Mouse (Mus musculus) CH12.LX (cell line): ENCODE data around the gene Ripk4. TPM values are rescaled to one million over a fixed set of nuclear protein-coding genes. Genes with fewer than 3 reads are reported as not detected.

Experiments used
- DNase-seq: peaks from one replicate; pipeline ENCODE4 v3.0.0-alpha.2; 2013; ENCODE audit errors: extremely low read depth
- H3K27ac ChIP-seq: 2 replicates; pipeline ENCODE4 v1.5.1; 2012; ENCODE audit warnings: low read depth, mild to moderate bottlenecking, control low read depth, moderate library complexity; ENCODE audit not compliant: insufficient read depth
- H3K27me3 ChIP-seq: replicated peaks from 2 replicates; pipeline ENCODE3; 2012; ENCODE audit warnings: inconsistent platforms
- H3K36me3 ChIP-seq, 2 experiments: replicated peaks in 1 of 2; 2 replicates each; pipeline versions ENCODE3 to v1.6.1; 2012; ENCODE audit warnings: inconsistent platforms in 1 of 2, low read length in 1 of 2, mild to moderate bottlenecking in 1 of 2, mixed read lengths in 1 of 2, moderate library complexity in 1 of 2; ENCODE audit not compliant: control insufficient read depth in 1 of 2, insufficient read depth in 1 of 2
- H3K4me1 ChIP-seq, 2 experiments: 2 replicates each; pipeline ENCODE4 v1.6.1; 2012; ENCODE audit warnings: inconsistent platforms in 1 of 2, moderate library complexity in 1 of 2; ENCODE audit not compliant: insufficient read depth in 2 of 2, control insufficient read depth in 1 of 2
- H3K4me2 ChIP-seq: 2 replicates; pipeline ENCODE4 v1.6.1; 2012; ENCODE audit warnings: low read depth, mild to moderate bottlenecking, control low read depth; ENCODE audit not compliant: poor library complexity, insufficient read depth, severe bottlenecking
- H3K4me3 ChIP-seq, 3 experiments: fragments of 150-350 bp in 1 of 3; sonication (generic) in 1 of 3; replicated peaks in 1 of 3; 2 replicates each; pipeline versions ENCODE3 to v1.5.1; 2011 to 2012; ENCODE audit warnings: low read depth in 2 of 3, low read length in 2 of 3, mild to moderate bottlenecking in 2 of 3, moderate library complexity in 2 of 3, control low read depth in 1 of 3, improper control_type of control experiment in 1 of 3, inconsistent platforms in 1 of 3, mixed read lengths in 1 of 3; ENCODE audit not compliant: poor library complexity in 1 of 3
- H3K79me2 ChIP-seq: replicated peaks from 2 replicates; pipeline ENCODE4 v1.6.1; 2012; ENCODE audit warnings: mild to moderate bottlenecking, moderate library complexity; ENCODE audit not compliant: control insufficient read depth, poor library complexity, insufficient read depth, severe bottlenecking; ENCODE audit errors: extremely low read depth
- H3K9ac ChIP-seq: 2 replicates; pipeline ENCODE4 v1.6.1; 2012; ENCODE audit warnings: low read depth, mild to moderate bottlenecking, control low read depth, moderate library complexity; ENCODE audit not compliant: insufficient read depth
- H3K9me3 ChIP-seq: replicated peaks from 2 replicates; pipeline ENCODE3; 2012; ENCODE audit warnings: low read length, inconsistent platforms, mixed read lengths
- BHLHE40 ChIP-seq: IDR thresholded peaks from 2 replicates; pipeline ENCODE4 v1.6.1; 2011; ENCODE audit warnings: mild to moderate bottlenecking, low read depth, low read length, improper control_type of control experiment
- CHD1 ChIP-seq: IDR thresholded peaks from 2 replicates; pipeline ENCODE4 v1.6.1; 2012; ENCODE audit warnings: low read depth, low read length, improper control_type of control experiment, inconsistent platforms
- CTCF ChIP-seq, 2 experiments: IDR thresholded peaks in 1 of 2; conservative IDR thresholded peaks in 1 of 2; 2 replicates each; pipeline ENCODE4 v1.5.1; 2011 to 2012; ENCODE audit warnings: low read depth in 2 of 2, low read length in 2 of 2, improper control_type of control experiment in 1 of 2, inconsistent platforms in 1 of 2, mild to moderate bottlenecking in 1 of 2, moderate library complexity in 1 of 2
- HCFC1 ChIP-seq: IDR thresholded peaks from 2 replicates; pipeline ENCODE4 v1.6.1; 2012; ENCODE audit warnings: low read depth, mild to moderate bottlenecking, inconsistent platforms, low read length, improper control_type of control experiment
- JUND ChIP-seq: conservative IDR thresholded peaks from 2 replicates; pipeline ENCODE4 v1.6.1; 2011; ENCODE audit warnings: low read depth, low read length, improper control_type of control experiment
- MAX ChIP-seq: IDR thresholded peaks from 2 replicates; pipeline ENCODE4 v1.6.1; 2011; ENCODE audit warnings: low read length, improper control_type of control experiment
- MAZ ChIP-seq: IDR thresholded peaks from 2 replicates; pipeline ENCODE4 v1.6.1; 2012; ENCODE audit warnings: low read depth, mild to moderate bottlenecking, inconsistent platforms, low read length, improper control_type of control experiment, moderate library complexity
- MXI1 ChIP-seq: IDR thresholded peaks from 2 replicates; pipeline ENCODE4 v1.6.1; 2011; ENCODE audit warnings: mild to moderate bottlenecking, low read depth, low read length, improper control_type of control experiment
- PAX5 ChIP-seq: IDR thresholded peaks from 2 replicates; pipeline ENCODE4 v1.6.1; 2012; ENCODE audit warnings: low read length, inconsistent platforms, mixed read lengths
- POLR2A ChIP-seq: IDR thresholded peaks from 2 replicates; pipeline ENCODE4 v1.6.1; 2011; ENCODE audit warnings: low read depth, mild to moderate bottlenecking, improper control_type of control experiment, low read length
- RAD21 ChIP-seq: IDR thresholded peaks from 2 replicates; pipeline ENCODE4 v1.6.1; 2011; ENCODE audit warnings: low read depth, mild to moderate bottlenecking, low read length, improper control_type of control experiment, moderate library complexity
- RCOR1 ChIP-seq: conservative IDR thresholded peaks from 2 replicates; pipeline ENCODE4 v1.6.1; 2012; ENCODE audit warnings: low read depth, mild to moderate bottlenecking, inconsistent platforms, low read length, improper control_type of control experiment
- SIN3A ChIP-seq: IDR thresholded peaks from 2 replicates; pipeline ENCODE4 v1.6.1; 2012; ENCODE audit warnings: low read length, improper control_type of control experiment, inconsistent platforms
- SMC3 ChIP-seq: IDR thresholded peaks from 2 replicates; pipeline ENCODE4 v1.6.1; 2011; ENCODE audit warnings: low read depth, low read length, improper control_type of control experiment
- TCF12 ChIP-seq: IDR thresholded peaks from 2 replicates; pipeline ENCODE4 v1.6.1; 2014; ENCODE audit warnings: low read depth, mild to moderate bottlenecking, inconsistent platforms, low read length, improper control_type of control experiment
- USF1 ChIP-seq: IDR thresholded peaks from 2 replicates; pipeline ENCODE4 v1.6.1; 2014; ENCODE audit warnings: low read depth, mild to moderate bottlenecking, inconsistent platforms, low read length, improper control_type of control experiment
- USF2 ChIP-seq: conservative IDR thresholded peaks from 2 replicates; pipeline ENCODE4 v1.6.1; 2011; ENCODE audit warnings: low read depth, low read length, improper control_type of control experiment
- ZNF384 ChIP-seq: IDR thresholded peaks from 2 replicates; pipeline ENCODE4 v1.6.1; 2012; ENCODE audit warnings: low read depth, low read length, improper control_type of control experiment, inconsistent platforms
- dilution Hi-C: fragments of 300-500 bp; cut with MboI; formaldehyde crosslinking; loops from 2 replicates; pipeline ENCODE4 v1.14.3; 2020; ENCODE audit warnings: low sequenced_read_pairs; ENCODE audit not compliant: extremely low pct_unique_long_range_greater_than_20kb, extremely low pct_ligation_motif_present
- in situ Hi-C: fragments of 300-500 bp; cut with MboI; formaldehyde crosslinking; loops from 3 replicates; pipeline ENCODE4 v1.14.3; 2019; ENCODE audit warnings: low sequenced_read_pairs, low pct_ligation_motif_present, low pct_unique_long_range_greater_than_20kb, mixed read lengths
- polyA plus RNA-seq: library from polyadenylated mRNA; unstranded; fragments of >175 nt; gene quantifications from 2 replicates; pipeline ENCODE4 v1.2.1, GENCODE M21; 2012; ENCODE audit warnings: low read depth; ENCODE audit not compliant: insufficient read length
- total RNA-seq, 2 experiments: library from RNA; depleted of rRNA; stranded (reverse); fragments of 300-350 nt in 1 of 2; fragments of >200 nt in 1 of 2; gene quantifications; 2 replicates each; pipeline ENCODE4 v1.2.3; 2012 to 2014

Ripk4 gene
- 0.04 TPM in 1 of 2 replicates, not detected in the other for total RNA-seq (2012; rRNA removed)
- 0.05 and 0.09 TPM in 2 replicates for total RNA-seq (2014; rRNA removed)
- not detected in 2 replicates for polyA plus RNA-seq

GRCm38 (mm10) chr16:97763061-97763989 lies at the start of gene Ripk4:
TSS of gene Ripk4 (minus strand) at chr16:97763787.
- in situ Hi-C loops = no loop called here
- Histone ChIP-seq H3K27ac (no peak within 1 kb of the TSS), H3K9ac (no peak within 1 kb of the TSS), H3K27me3 (no peaks in the 10 kb centered on the region), H3K9me3 (no peaks in the 10 kb centered on the region), H3K4me3 (no peak within 1 kb of the TSS), H3K79me2 (no peaks in the 10 kb centered on the region), H3K36me3 (no peaks in the 10 kb centered on the region), H3K4me2 (no peak within 1 kb of the TSS), H3K4me1 (no peaks in the 10 kb centered on the region)
- dilution Hi-C loops = no loop called here
- TF ChIP-seq PAX5 (no peak), MXI1 (no peak), CTCF (conservative IDR thresholded peaks at IDR 0.05 in 1 of 2, IDR thresholded peaks at IDR 0.05 in 1 of 2; ENCODE audit: low read depth in 2 of 2, low read length in 2 of 2) (no peak), SIN3A (no peak), JUND (no peak), SMC3 (no peak), ZNF384 (no peak), POLR2A (no peak), MAZ (no peak), RCOR1 (no peak), RAD21 (no peak), BHLHE40 (no peak), MAX (no peak), USF2 (no peak), TCF12 (no peak)
- DNase-seq = no peak

- in situ Hi-C loops = loop anchor here (5.0 kb wide), 2 partner anchors 33 to 73 kb away; no protein-coding TSS in a partner anchor
- DNase-seq = no peak
- no peak for TF ChIP-seq USF1
- no peak for TF ChIP-seq JUND
- no peak for TF ChIP-seq CHD1
- no peak for TF ChIP-seq SIN3A
- no peak for TF ChIP-seq CTCF (conservative IDR thresholded peaks at IDR 0.05 in 1 of 2, IDR thresholded peaks at IDR 0.05 in 1 of 2; ENCODE audit: low read depth in 2 of 2, low read length in 2 of 2)
- no peak for TF ChIP-seq HCFC1
- no peaks in the 10 kb centered on the region for H3K79me2 ChIP-seq
- H3K27me3 ChIP-seq = no peaks in the 10 kb centered on the region
- peaks cover 78 to 99% of the 10 kb centered on the region in 2 experiments for H3K36me3 ChIP-seq
- no peak overlapping the region for H3K27ac ChIP-seq
- dilution Hi-C loops = no loop called here
- no peak overlapping the region for H3K9ac ChIP-seq
- H3K4me1 ChIP-seq = peaks cover 0 to 7% of the 10 kb centered on the region in 2 experiments; a peak in 3 of 4 replicates
- H3K4me2 ChIP-seq = no peak overlapping the region
- H3K9me3 ChIP-seq = no peaks in the 10 kb centered on the region
- H3K4me3 ChIP-seq = no peak overlapping the region
Observed at GRCm38 (mm10) chr16:97808881-97809280, 45.3 kb upstream of the Ripk4 start.
